Mouse (Mus musculus) ES-Bruce4 (cell line): ENCODE measurements around the gene Zfp345.
"Not testable (repeated sequence)": the region's sequence is repeated elsewhere in the genome, so short reads cannot be mapped to it uniquely, and the experiment has no call there.

Experiments
- CTCF ChIP-seq: IDR thresholded peaks from one replicate; pipeline ENCODE4 v1.8.1; 2011; ENCODE audit warnings: low read depth, low read length
- EP300 ChIP-seq: IDR thresholded peaks from 2 replicates; pipeline ENCODE4 v1.6.1; 2011; ENCODE audit warnings: low read depth, low read length; ENCODE audit not compliant: insufficient read depth
- POLR2A ChIP-seq: IDR thresholded peaks from one replicate; pipeline ENCODE4 v1.8.1; 2011; ENCODE audit warnings: low read length; ENCODE audit not compliant: insufficient read depth

DNA sequence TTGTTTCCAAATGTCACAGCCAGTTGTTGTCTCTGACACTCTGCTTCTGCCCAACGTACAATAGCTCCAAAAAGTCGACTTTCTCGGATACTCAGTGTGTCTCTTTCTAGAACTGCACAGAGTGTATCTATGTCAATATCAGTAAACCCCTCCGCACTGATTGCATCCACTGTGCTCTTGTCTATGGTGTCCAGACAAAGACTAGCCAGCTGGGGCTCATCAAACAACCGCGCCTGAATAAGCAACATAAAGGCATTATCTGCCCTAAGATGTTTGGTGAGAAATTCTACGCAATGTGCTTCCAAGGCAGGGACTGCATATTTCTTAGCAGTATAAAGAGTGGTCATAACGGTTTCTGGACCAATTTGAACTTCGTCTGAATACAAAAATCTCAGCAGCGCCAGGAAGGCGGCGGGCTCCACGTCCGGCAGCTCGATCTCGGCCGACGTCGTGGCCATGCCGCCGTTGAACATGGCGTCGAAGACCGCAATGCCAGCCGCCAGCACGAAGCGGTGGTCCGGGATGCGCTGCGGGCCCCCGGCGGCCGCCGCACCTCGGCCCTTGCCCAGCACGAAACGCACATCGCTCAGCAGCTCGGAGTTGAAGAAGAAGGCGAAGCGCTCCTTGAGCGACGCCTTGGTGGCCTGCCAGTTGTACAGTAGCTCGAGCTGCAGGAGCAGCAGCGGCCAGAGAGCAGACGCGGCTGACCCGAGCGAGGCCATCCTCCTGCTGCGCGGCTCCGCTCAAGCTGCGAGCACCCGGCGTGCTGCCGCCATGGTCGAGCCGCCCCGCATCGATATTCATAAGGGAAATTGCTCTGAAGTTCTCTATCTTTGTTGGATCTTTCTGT is 15.5 kb upstream of the Zfp345 start:
- TF ChIP-seq EP300, CTCF, POLR2A: not testable (repeated sequence)
